Mouse (Mus musculus): Measurements from ENCODE around the gene Faap100. TPM values are rescaled to one million over a fixed set of nuclear protein-coding genes. Genes with fewer than 3 reads are reported as not detected.

The Faap100 gene
- polyA plus RNA-seq, 1 experiment from 2014 or later: 28.6 TPM

DNA sequence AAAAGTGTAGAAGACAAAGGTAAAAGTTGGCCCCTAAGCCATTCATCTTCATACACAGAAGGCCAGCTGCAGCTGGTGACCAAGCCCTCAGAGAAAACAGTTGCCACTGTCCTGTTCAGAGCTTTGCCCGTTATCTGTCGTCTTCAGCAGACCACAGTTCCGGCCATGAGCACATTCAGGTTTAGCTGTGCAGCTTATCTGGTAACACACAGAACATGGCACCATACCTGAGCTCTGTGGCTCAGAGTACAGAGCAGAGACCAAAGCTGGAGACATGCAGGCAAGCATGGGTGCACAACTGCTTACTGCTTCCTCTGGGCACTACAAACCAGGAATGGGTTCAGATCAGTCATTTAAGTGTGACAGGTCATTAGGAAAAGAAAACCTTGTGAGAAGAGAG, 27.3 kb upstream of the Faap100 start:
- 0 out of 2 replicates have a peak, but pooled peaks cover 8% of the 10 kb centered on the region for H3K36me3 ChIP-seq (ENCODE audit: control insufficient read depth, insufficient read depth, low read length)
- H3K9ac ChIP-seq (ENCODE audit: low read depth, low read length): no peak overlapping the region
- no peaks in the 10 kb centered on the region for H3K27me3 ChIP-seq (replicated peaks; ENCODE audit: control insufficient read depth, insufficient read depth, low read length)
- no peak overlapping the region for H3K4me2 ChIP-seq (ENCODE audit: low read depth, low read length)
- no peak for ATAC-seq
- WGBS: 92% methylated on average over 3 of the region's 3 CpGs
- H3K27ac ChIP-seq (ENCODE audit: low read length): no peak overlapping the region
- H3K4me3 ChIP-seq (ENCODE audit: low read length): no peak overlapping the region
- no peaks in the 10 kb centered on the region for H3K9me3 ChIP-seq (ENCODE audit: control insufficient read depth, low read length)
- H3K4me1 ChIP-seq (ENCODE audit: control insufficient read depth, insufficient read depth, low read length): no peaks in the 10 kb centered on the region

DNA sequence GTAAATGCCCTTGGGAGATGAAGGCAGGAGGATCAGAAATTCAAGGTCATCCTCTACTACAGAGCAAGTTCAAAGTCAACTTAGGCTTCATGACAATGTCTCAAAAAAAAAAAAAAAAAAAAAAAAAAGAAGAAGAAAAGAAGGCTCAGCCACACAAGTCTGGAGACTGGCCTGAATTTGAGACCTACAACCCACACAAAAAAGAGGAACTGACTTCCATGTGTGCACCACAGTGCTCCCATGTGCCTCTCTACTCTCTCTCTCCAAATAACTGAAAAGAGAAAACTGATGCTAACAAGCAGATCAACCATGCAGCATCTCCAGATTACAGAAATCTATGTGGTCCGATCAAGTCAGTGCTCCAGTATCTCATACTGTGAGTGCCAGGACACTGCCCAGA, 26.2 kb upstream of the Faap100 start:
- WGBS: 96% methylated on average over 1 of the region's 1 CpGs
- ATAC-seq: no peak
- Histone ChIP-seq H3K4me2 (ENCODE audit: low read depth, low read length) (no peak overlapping the region), H3K4me1 (ENCODE audit: control insufficient read depth, insufficient read depth, low read length) (no peaks in the 10 kb centered on the region), H3K36me3 (ENCODE audit: control insufficient read depth, insufficient read depth, low read length) (0 out of 2 replicates have a peak, but pooled peaks cover 16% of the 10 kb centered on the region), H3K27me3 (replicated peaks; ENCODE audit: control insufficient read depth, insufficient read depth, low read length) (no peaks in the 10 kb centered on the region), H3K9ac (ENCODE audit: low read depth, low read length) (no peak overlapping the region), H3K27ac (ENCODE audit: low read length) (no peak overlapping the region), H3K4me3 (ENCODE audit: low read length) (no peak overlapping the region), H3K9me3 (ENCODE audit: control insufficient read depth, low read length) (no peaks in the 10 kb centered on the region)

DNA sequence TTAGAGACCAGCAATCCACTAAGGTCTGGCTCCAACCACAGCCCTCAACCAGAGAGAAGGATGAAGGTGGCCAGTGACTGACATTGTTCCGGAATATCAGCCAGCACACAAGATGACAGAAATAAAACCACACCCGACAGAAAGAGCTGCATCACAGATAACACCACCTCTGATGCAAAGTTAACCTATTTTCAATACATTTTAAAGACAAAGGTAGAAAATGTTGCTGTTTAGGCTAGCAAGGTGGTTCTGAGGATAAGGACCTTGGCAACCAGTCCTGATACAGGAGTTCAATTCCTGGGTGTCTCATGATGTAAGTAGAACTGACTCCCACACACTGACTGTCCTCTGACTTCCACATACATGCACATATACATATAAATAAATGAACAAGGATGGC, 20.8 kb upstream of the Faap100 start:
- Histone ChIP-seq H3K36me3 (ENCODE audit: control insufficient read depth, insufficient read depth, low read length) (0 out of 2 replicates have a peak, but pooled peaks cover 18% of the 10 kb centered on the region), H3K4me3 (ENCODE audit: low read length) (no peak overlapping the region), H3K27me3 (replicated peaks; ENCODE audit: control insufficient read depth, insufficient read depth, low read length) (no peaks in the 10 kb centered on the region), H3K9ac (ENCODE audit: low read depth, low read length) (no peak overlapping the region), H3K4me2 (ENCODE audit: low read depth, low read length) (no peak overlapping the region), H3K9me3 (ENCODE audit: control insufficient read depth, low read length) (no peaks in the 10 kb centered on the region), H3K4me1 (ENCODE audit: control insufficient read depth, insufficient read depth, low read length) (no peaks in the 10 kb centered on the region), H3K27ac (ENCODE audit: low read length) (no peak overlapping the region)
- ATAC-seq: no peak
- WGBS: 98% methylated on average over 2 of the region's 2 CpGs

DNA sequence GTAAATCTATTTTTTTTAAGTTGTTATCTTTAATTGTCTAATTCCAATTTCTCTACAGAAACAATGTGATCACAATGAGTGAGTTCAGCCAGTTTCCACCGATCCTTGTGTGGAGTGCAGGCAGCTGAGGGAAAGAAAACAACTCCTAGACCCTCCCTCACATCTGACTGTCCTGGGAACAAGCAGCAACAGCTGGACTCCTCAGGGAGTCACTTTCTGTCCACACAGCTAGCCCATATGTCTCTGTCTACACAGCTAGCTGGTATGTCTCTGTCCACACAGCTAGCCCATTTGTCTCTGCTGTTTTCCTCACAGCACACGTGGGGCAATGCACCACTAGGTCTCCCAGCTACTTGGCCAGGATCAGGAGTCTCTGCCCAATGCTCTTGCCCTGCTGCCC, 19.0 kb upstream of the Faap100 start:
- Histone ChIP-seq H3K4me3 (ENCODE audit: low read length) (no peak overlapping the region), H3K4me2 (ENCODE audit: low read depth, low read length) (no peak overlapping the region), H3K9ac (ENCODE audit: low read depth, low read length) (no peak overlapping the region), H3K9me3 (ENCODE audit: control insufficient read depth, low read length) (no peaks in the 10 kb centered on the region), H3K27ac (ENCODE audit: low read length) (no peak overlapping the region), H3K27me3 (replicated peaks; ENCODE audit: control insufficient read depth, insufficient read depth, low read length) (no peaks in the 10 kb centered on the region), H3K4me1 (ENCODE audit: control insufficient read depth, insufficient read depth, low read length) (no peaks in the 10 kb centered on the region), H3K36me3 (ENCODE audit: control insufficient read depth, insufficient read depth, low read length) (peaks cover 15% of the 10 kb centered on the region; the same call in 1 of the 2 replicates)
- no peak for ATAC-seq
- 84% methylated on average over 2 of the region's 2 CpGs for WGBS

DNA sequence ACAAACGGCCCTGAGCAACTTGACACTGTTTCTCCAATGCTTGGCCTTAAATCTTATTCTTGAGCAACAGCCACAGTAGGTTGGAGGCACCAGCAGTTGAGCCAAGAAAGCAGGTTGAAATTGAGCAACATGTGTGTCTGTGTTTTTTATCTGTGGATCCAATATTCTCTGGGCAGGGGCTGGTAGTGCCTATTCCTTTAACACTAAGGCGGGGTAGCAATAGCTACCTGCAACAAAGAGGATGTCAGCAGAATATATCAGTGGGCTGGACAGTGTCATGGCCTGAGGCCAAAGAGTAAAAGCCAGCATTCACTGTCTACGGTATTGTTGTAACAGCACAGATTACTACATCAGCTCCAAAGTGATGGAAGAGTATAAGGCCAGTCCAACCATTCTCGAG, 17.1 kb upstream of the Faap100 start:
- Histone ChIP-seq H3K9ac (ENCODE audit: low read depth, low read length) (no peak overlapping the region), H3K4me3 (ENCODE audit: low read length) (no peak overlapping the region), H3K36me3 (ENCODE audit: control insufficient read depth, insufficient read depth, low read length) (peaks cover 15% of the 10 kb centered on the region; the same call in 1 of the 2 replicates), H3K27ac (ENCODE audit: low read length) (no peak overlapping the region), H3K4me2 (ENCODE audit: low read depth, low read length) (no peak overlapping the region), H3K27me3 (replicated peaks; ENCODE audit: control insufficient read depth, insufficient read depth, low read length) (no peaks in the 10 kb centered on the region), H3K9me3 (ENCODE audit: control insufficient read depth, low read length) (no peaks in the 10 kb centered on the region), H3K4me1 (ENCODE audit: control insufficient read depth, insufficient read depth, low read length) (no peaks in the 10 kb centered on the region)
- WGBS: 79% methylated on average over 4 of the region's 4 CpGs
- no peak for ATAC-seq

DNA sequence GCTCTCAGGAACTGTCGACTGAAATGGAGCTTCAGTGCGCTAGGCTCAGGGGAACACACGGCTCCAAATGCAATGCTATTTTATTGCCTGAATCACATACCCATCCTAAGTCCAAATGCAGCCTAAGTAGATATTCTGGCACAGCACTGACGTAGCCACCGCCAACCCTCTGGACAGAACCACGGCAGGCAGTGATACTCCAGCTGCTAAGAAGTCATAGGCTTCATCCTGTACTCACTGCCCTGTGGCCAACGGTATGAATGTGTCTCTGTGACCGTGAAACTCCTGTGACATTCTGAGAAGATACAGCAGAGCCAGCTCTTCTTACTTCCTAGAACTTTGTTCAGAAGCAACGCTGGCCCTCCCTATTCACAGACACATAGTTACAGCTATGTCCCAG, 10.0 kb upstream of the Faap100 start:
- H3K27ac ChIP-seq (ENCODE audit: low read length): no peak overlapping the region
- no peak for ATAC-seq
- H3K36me3 ChIP-seq (ENCODE audit: control insufficient read depth, insufficient read depth, low read length): peaks cover 24% of the 10 kb centered on the region
- WGBS: 93% methylated on average over 9 of the region's 9 CpGs
- H3K4me2 ChIP-seq (ENCODE audit: low read depth, low read length): no peak overlapping the region
- H3K4me1 ChIP-seq (ENCODE audit: control insufficient read depth, insufficient read depth, low read length): no peaks in the 10 kb centered on the region
- H3K9me3 ChIP-seq (ENCODE audit: control insufficient read depth, low read length): no peaks in the 10 kb centered on the region
- H3K9ac ChIP-seq (ENCODE audit: low read depth, low read length): no peak overlapping the region
- no peak overlapping the region for H3K4me3 ChIP-seq (ENCODE audit: low read length)
- H3K27me3 ChIP-seq (replicated peaks; ENCODE audit: control insufficient read depth, insufficient read depth, low read length): no peaks in the 10 kb centered on the region

DNA sequence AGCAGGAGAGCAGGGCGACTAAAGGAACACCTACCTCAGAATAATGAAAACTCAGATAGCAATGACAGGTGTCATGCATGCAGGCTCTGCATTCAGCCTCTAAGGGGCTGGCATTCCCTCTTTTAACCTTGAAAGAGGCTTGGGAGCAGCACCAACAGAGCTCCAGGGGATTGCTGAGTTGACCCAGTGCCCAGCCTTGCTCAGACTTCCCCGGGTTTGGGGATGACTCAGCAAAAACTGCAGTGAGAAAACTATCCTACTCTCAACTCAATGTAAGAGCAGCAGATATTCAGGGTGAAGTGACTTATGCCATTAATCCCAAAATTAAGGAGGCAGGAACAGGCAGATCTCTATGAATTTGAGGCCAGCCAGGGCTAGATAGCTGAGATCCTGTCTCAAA, 8.6 kb upstream of the Faap100 start:
- no peak for ATAC-seq
- H3K9ac ChIP-seq (ENCODE audit: low read depth, low read length): no peak overlapping the region
- H3K36me3 ChIP-seq (ENCODE audit: control insufficient read depth, insufficient read depth, low read length): peaks cover 23% of the 10 kb centered on the region

DNA sequence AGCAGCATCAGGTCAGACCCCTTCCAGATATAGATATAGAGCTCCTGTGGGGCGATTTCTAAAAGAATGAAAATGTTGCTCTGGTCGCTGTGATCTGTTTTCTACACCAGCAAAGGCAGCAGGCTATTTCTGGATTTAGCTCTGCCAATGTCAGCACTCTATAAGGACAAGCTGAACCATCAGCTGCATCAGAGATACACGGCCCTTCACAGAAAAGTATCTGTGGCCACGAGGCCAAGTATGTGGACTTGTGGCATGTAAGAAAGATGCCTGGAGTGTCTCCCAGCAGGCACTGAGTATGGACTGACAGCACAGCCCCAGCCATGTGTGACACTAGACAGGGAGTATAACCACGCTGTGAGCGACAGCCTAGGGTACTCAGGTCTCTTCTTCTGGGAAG, 8.1 kb upstream of the Faap100 start:
- Histone ChIP-seq H3K27me3 (replicated peaks; ENCODE audit: control insufficient read depth, insufficient read depth, low read length) (no peaks in the 10 kb centered on the region), H3K36me3 (ENCODE audit: control insufficient read depth, insufficient read depth, low read length) (peaks cover 28% of the 10 kb centered on the region), H3K9me3 (ENCODE audit: control insufficient read depth, low read length) (no peaks in the 10 kb centered on the region), H3K4me1 (ENCODE audit: control insufficient read depth, insufficient read depth, low read length) (no peaks in the 10 kb centered on the region), H3K9ac (ENCODE audit: low read depth, low read length) (no peak overlapping the region), H3K4me3 (ENCODE audit: low read length) (no peak overlapping the region), H3K27ac (ENCODE audit: low read length) (no peak overlapping the region), H3K4me2 (ENCODE audit: low read depth, low read length) (no peak overlapping the region)
- WGBS: 93% methylated on average over 6 of the region's 6 CpGs
- no peak for ATAC-seq

More for the DNA sequence above, 8.6 kb upstream of the Faap100 start:
- no peak overlapping the region for H3K4me3 ChIP-seq (ENCODE audit: low read length)
- no peak overlapping the region for H3K27ac ChIP-seq (ENCODE audit: low read length)
- no peaks in the 10 kb centered on the region for H3K9me3 ChIP-seq (ENCODE audit: control insufficient read depth, low read length)
- no peaks in the 10 kb centered on the region for H3K27me3 ChIP-seq (replicated peaks; ENCODE audit: control insufficient read depth, insufficient read depth, low read length)
- H3K4me1 ChIP-seq (ENCODE audit: control insufficient read depth, insufficient read depth, low read length): no peaks in the 10 kb centered on the region
- WGBS: 72% methylated on average over 2 of the region's 2 CpGs
- no peak overlapping the region for H3K4me2 ChIP-seq (ENCODE audit: low read depth, low read length)

DNA sequence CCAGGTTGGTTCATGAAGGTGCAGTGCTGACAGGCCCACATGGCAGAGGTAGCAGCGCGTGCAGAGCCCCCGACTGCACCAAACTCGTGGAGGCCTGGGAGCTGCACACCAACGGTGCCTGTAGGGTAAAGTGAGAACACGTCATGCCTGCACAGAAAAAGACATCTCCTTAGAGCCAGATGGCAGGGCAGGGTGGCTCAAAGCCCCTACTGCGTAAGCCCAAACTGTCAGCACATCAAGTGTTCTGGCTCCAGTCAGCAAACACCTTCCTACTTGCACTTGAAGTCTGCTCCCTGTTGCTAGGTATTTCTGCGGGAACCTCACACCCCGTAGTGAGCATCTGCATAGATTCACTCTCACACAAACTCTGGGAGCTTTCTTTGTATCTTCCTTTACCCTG, 3.9 kb upstream of the Faap100 start:
- Histone ChIP-seq H3K36me3 (ENCODE audit: control insufficient read depth, insufficient read depth, low read length) (peaks cover 19% of the 10 kb centered on the region), H3K9me3 (ENCODE audit: control insufficient read depth, low read length) (no peaks in the 10 kb centered on the region), H3K4me3 (ENCODE audit: low read length) (no peak overlapping the region), H3K4me2 (ENCODE audit: low read depth, low read length) (no peak overlapping the region), H3K27me3 (replicated peaks; ENCODE audit: control insufficient read depth, insufficient read depth, low read length) (no peaks in the 10 kb centered on the region), H3K27ac (ENCODE audit: low read length) (no peak overlapping the region), H3K9ac (ENCODE audit: low read depth, low read length) (no peak overlapping the region; the same call in 1 of the 2 replicates), H3K4me1 (ENCODE audit: control insufficient read depth, insufficient read depth, low read length) (peaks cover 11% of the 10 kb centered on the region; the same call in 1 of the 2 replicates)
- ATAC-seq: no peak
- WGBS: 92% methylated on average over 9 of the region's 9 CpGs

DNA sequence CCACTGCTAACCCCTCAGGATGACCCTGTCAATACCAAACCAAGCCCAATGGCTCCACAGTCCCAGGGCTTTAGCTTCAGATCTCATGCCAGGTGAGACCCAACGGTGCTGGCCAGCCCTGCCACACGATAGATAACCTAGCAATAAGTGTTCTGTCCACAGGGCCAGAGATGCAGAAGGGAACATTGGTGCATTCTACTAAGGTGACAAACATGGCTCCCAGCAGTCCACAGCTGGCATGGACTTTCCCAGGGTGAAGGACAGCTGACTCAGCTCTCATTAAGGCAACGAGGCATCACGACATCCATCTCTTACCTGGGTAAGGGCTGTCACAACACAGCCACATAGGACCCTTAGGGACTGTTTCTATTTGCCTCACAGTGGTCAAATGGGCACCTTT, 2.6 kb upstream of the Faap100 start:
- Histone ChIP-seq H3K9me3 (ENCODE audit: control insufficient read depth, low read length) (no peaks in the 10 kb centered on the region), H3K27me3 (replicated peaks; ENCODE audit: control insufficient read depth, insufficient read depth, low read length) (no peaks in the 10 kb centered on the region), H3K9ac (ENCODE audit: low read depth, low read length) (no peak overlapping the region), H3K4me1 (ENCODE audit: control insufficient read depth, insufficient read depth, low read length) (peaks cover 16% of the 10 kb centered on the region), H3K27ac (ENCODE audit: low read length) (no peak overlapping the region), H3K4me2 (ENCODE audit: low read depth, low read length) (no peak overlapping the region), H3K36me3 (ENCODE audit: control insufficient read depth, insufficient read depth, low read length) (peaks cover 23% of the 10 kb centered on the region), H3K4me3 (ENCODE audit: low read length) (no peak overlapping the region)
- 95% methylated on average over 4 of the region's 4 CpGs for WGBS
- no peak for ATAC-seq
